9 mouse cellular contexts compared by ENCODE assay signal in genomic region chr7:122288605-122289242, GRCm38 (mm10). TPM values are rescaled to one million over a fixed set of nuclear protein-coding genes. Genes with fewer than 3 reads are reported as not detected.
DNase-seq lines count a peak whose midpoint lies in the region; ATAC-seq lines count a peak whose summit lies in the region.
"Had no signal": no experiment of that assay in that cellular context is flagged by ENCODE, and none has a peak within 500 bp of the region (broad histone marks: within the 10 kb centered on the region; RNA-seq: fewer than 3 reads in every experiment).

Gene Prkcb, plus strand, starts transcription at chr7:122288751.

- 0 out of 2 replicates have a peak within 1 kb of the TSS, but pooled peaks have one; percentile 25 for H3K27ac ChIP-seq in forebrain, embryonic 13.5 days
- no peak within 1 kb of the TSS for H3K27ac ChIP-seq in liver, embryonic 16.5 days (ENCODE audit: low read length)
- H3K27ac ChIP-seq in neural tube, embryonic 12.5 days = no peak within 1 kb of the TSS
- H3K27ac ChIP-seq in stomach, embryonic 16.5 days (ENCODE audit: low read length) = no peak within 1 kb of the TSS

- intact Hi-C loops in heart, postnatal 14 days (cut with DNase I) = no loop called here

- 3% methylated on average over 26 of the region's 42 CpGs for WGBS in forebrain, embryonic 13.5 days
- whole genome bisulfite sequencing in liver, embryonic 16.5 days (ENCODE audit: insufficient replicate concordance) = 12% methylated on average over 22 of the region's 42 CpGs
- WGBS in neural tube, embryonic 12.5 days = 4% methylated on average over 42 of the region's 42 CpGs
- WGBS in stomach, embryonic 16.5 days = 6% methylated on average over 41 of the region's 42 CpGs

- no peaks in the 10 kb centered on the region for H3K36me3 ChIP-seq in forebrain, embryonic 13.5 days (ENCODE audit: poor library complexity, severe bottlenecking)
- no peaks in the 10 kb centered on the region for H3K36me3 ChIP-seq in liver, embryonic 16.5 days (ENCODE audit: control insufficient read depth, insufficient read depth)
- no peaks in the 10 kb centered on the region; the same call in 1 of the 2 replicates for H3K36me3 ChIP-seq in neural tube, embryonic 12.5 days
- no peaks in the 10 kb centered on the region for H3K36me3 ChIP-seq in stomach, embryonic 16.5 days (ENCODE audit: control insufficient read depth, insufficient read depth, low read length)

- H3K4me2 ChIP-seq in forebrain, embryonic 13.5 days = peak within 1 kb of the TSS; percentile 97
- H3K4me2 ChIP-seq in liver, embryonic 16.5 days (ENCODE audit: low read depth, low read length) = peak within 1 kb of the TSS; percentile 58
- peak within 1 kb of the TSS; percentile 91 for H3K4me2 ChIP-seq in neural tube, embryonic 12.5 days (replicated peaks)
- peak within 1 kb of the TSS; percentile 88 for H3K4me2 ChIP-seq in stomach, embryonic 16.5 days (ENCODE audit: low read depth, low read length)

- no peaks in the 10 kb centered on the region for H3K9me3 ChIP-seq in forebrain, embryonic 13.5 days (replicated peaks)
- no peaks in the 10 kb centered on the region for H3K9me3 ChIP-seq in liver, embryonic 16.5 days (replicated peaks; ENCODE audit: control insufficient read depth, low read length)
- no peaks in the 10 kb centered on the region for H3K9me3 ChIP-seq in neural tube, embryonic 12.5 days
- no peaks in the 10 kb centered on the region for H3K9me3 ChIP-seq in stomach, embryonic 16.5 days (replicated peaks; ENCODE audit: control insufficient read depth, low read length)

- peak; percentile 89 for ATAC-seq in forebrain, embryonic 13.5 days
- peak; percentile 79 for ATAC-seq in liver, embryonic 16.5 days (ENCODE audit: low read depth)
- peak; percentile 86 for ATAC-seq in neural tube, embryonic 12.5 days (ENCODE audit: low FRiP score, low read depth)
- ATAC-seq in stomach, embryonic 16.5 days (ENCODE audit: insufficient read depth, low FRiP score) = peak; percentile 83

- peak within 1 kb of the TSS; percentile 60 for H3K9ac ChIP-seq in forebrain, embryonic 13.5 days
- peak within 1 kb of the TSS; percentile 42 for H3K9ac ChIP-seq in liver, embryonic 16.5 days (ENCODE audit: low read depth, low read length)
- peak within 1 kb of the TSS; percentile 66 for H3K9ac ChIP-seq in neural tube, embryonic 12.5 days
- H3K9ac ChIP-seq in stomach, embryonic 16.5 days (ENCODE audit: low read length) = peak within 1 kb of the TSS; percentile 69

- peak; percentile 93 for DNase-seq in CD4-positive helper T cell, adult 2 months (ENCODE audit: low read depth, low spot score)
- DNase-seq in c-Kit-positive CD71-positive TER-119-positive erythroid progenitor cells, embryonic 14.5 days (ENCODE audit: low spot score) = peak; percentile 35
- peak; percentile 54 to 67 for DNase-seq in heart, postnatal 14 days
- DNase-seq in layer of hippocampus, adult 11-12 months (ENCODE audit: low spot score) = peak; percentile 89

- peaks cover 42% of the 10 kb centered on the region for H3K27me3 ChIP-seq in forebrain, embryonic 13.5 days
- H3K27me3 ChIP-seq in liver, embryonic 16.5 days (ENCODE audit: control insufficient read depth, insufficient read depth, low read depth, low read length) = peaks cover 24% of the 10 kb centered on the region
- H3K27me3 ChIP-seq in neural tube, embryonic 12.5 days (replicated peaks) = peaks cover 42% of the 10 kb centered on the region
- H3K27me3 ChIP-seq in stomach, embryonic 16.5 days (ENCODE audit: control insufficient read depth, insufficient read depth, low read length) = peaks cover 29% of the 10 kb centered on the region

- H3K4me1 ChIP-seq in forebrain, embryonic 13.5 days = peaks cover 18% of the 10 kb centered on the region
- H3K4me1 ChIP-seq in liver, embryonic 16.5 days (ENCODE audit: control insufficient read depth, low read depth, low read length) = no peaks in the 10 kb centered on the region; the same call in none of the 2 replicates
- H3K4me1 ChIP-seq in neural tube, embryonic 12.5 days = peaks cover 17% of the 10 kb centered on the region
- peaks cover 9% of the 10 kb centered on the region; the same call in 1 of the 2 replicates for H3K4me1 ChIP-seq in stomach, embryonic 16.5 days (ENCODE audit: control insufficient read depth, insufficient read depth, low read length)

- H3K4me3 ChIP-seq in forebrain, embryonic 13.5 days = peak within 1 kb of the TSS; percentile 62
- H3K4me3 ChIP-seq in liver, embryonic 16.5 days (ENCODE audit: low read depth, low read length) = peak within 1 kb of the TSS; percentile 50
- peak within 1 kb of the TSS; percentile 64 for H3K4me3 ChIP-seq in neural tube, embryonic 12.5 days
- H3K4me3 ChIP-seq in stomach, embryonic 16.5 days (replicated peaks; ENCODE audit: low read length) = peak within 1 kb of the TSS; percentile 56

RNA-seq across cellular contexts. Expression of gene Prkcb, which starts in this region (rescaled TPM):
- polyA plus RNA-seq in forebrain, embryonic 13.5 days (2015; fragmentation: Nextera tagmentation; extraction: Ambion mirVana) = 22.7 and 27.4 TPM in 2 replicates
- 1 to 10 TPM; 4.0 to 9.8 TPM for total RNA-seq in heart, postnatal 14 days (2021)
- 4.7 and 4.8 TPM in 2 replicates for polyA plus RNA-seq in liver, embryonic 16.5 days (2015; fragmentation: Nextera tagmentation; extraction: Ambion mirVana)
- 22.3 and 24.5 TPM in 2 replicates for polyA plus RNA-seq in neural tube, embryonic 12.5 days (2016; fragmentation: Nextera tagmentation; extraction: Ambion mirVana)
- polyA plus RNA-seq in stomach, embryonic 16.5 days (2015; fragmentation: Nextera tagmentation; extraction: Ambion mirVana) = 12.0 and 12.7 TPM in 2 replicates
- total RNA-seq: MEL had no signal

Comparison
In these comparisons a context has a peak if more than half of its experiments do, and no peak if none do; other contexts are left out.
1. DNase-seq: peak in every context shown above with its lines; median percentile 93 in CD4-positive helper T cell, adult 2 months; 89 in layer of hippocampus, adult 11-12 months; 60 in heart, postnatal 14 days; 35 in c-Kit-positive CD71-positive TER-119-positive erythroid progenitor cells, embryonic 14.5 days.